Mouse (Mus musculus) neural tube, embryonic 11.5 days (tissue): ENCODE data around the gene Eme1. TPM values are rescaled to one million over a fixed set of nuclear protein-coding genes. Genes with fewer than 3 reads are reported as not detected.
A peak's percentile ranks its signal among the peaks of the same experiment; 100 is the strongest.

Experiments
- ATAC-seq: fragments of 200-750 bp; cut with Nextera tagmentation; 2 replicates; pipeline ENCODE4 v1.8.0; 2017; ENCODE audit warnings: moderate number of reproducible peaks, mild to moderate bottlenecking, moderate TSS enrichment, moderate library complexity; ENCODE audit not compliant: insufficient read depth, low FRiP score, low TSS enrichment
- DNase-seq: peaks from one replicate; pipeline ENCODE4 v3.0.0-alpha.2; 2015; ENCODE audit warnings: low spot score
- H3K27ac ChIP-seq: fragments of 300-500 bp; sonication (generic); 2 replicates; pipeline ENCODE4 v1.5.1; 2014; ENCODE audit warnings: low read depth, mild to moderate bottlenecking, low read length
- H3K27me3 ChIP-seq: fragments of 300-500 bp; sonication (generic); 2 replicates; pipeline ENCODE4 v1.6.1; 2014; ENCODE audit warnings: mild to moderate bottlenecking, low read length, mixed read lengths; ENCODE audit not compliant: control insufficient read depth, insufficient read depth
- H3K36me3 ChIP-seq: fragments of 300-500 bp; sonication (generic); 2 replicates; pipeline ENCODE4 v1.6.1; 2014; ENCODE audit warnings: mild to moderate bottlenecking, low read length, moderate library complexity, mixed read lengths; ENCODE audit not compliant: control insufficient read depth, insufficient read depth
- H3K4me1 ChIP-seq: fragments of 300-500 bp; sonication (generic); 2 replicates; pipeline ENCODE4 v1.6.1; 2014; ENCODE audit warnings: low read length, mixed read lengths; ENCODE audit not compliant: control insufficient read depth, insufficient read depth
- H3K4me2 ChIP-seq: fragments of 300-500 bp; sonication (generic); 2 replicates; pipeline ENCODE4 v1.6.1; 2014; ENCODE audit warnings: low read depth, mild to moderate bottlenecking, moderate library complexity
- H3K4me3 ChIP-seq: fragments of 300-500 bp; sonication (generic); 2 replicates; pipeline ENCODE4 v1.5.1; 2014; ENCODE audit warnings: low read depth, low read length
- H3K9ac ChIP-seq: fragments of 300-500 bp; sonication (generic); 2 replicates; pipeline ENCODE4 v1.6.1; 2014; ENCODE audit warnings: mild to moderate bottlenecking, low read length
- H3K9me3 ChIP-seq: fragments of 300-500 bp; sonication (generic); 2 replicates; pipeline ENCODE4 v1.6.1; 2016; ENCODE audit warnings: low read length; ENCODE audit not compliant: control insufficient read depth
- WGBS: fragments of 180-500 bp; shearing (Covaris S2); extraction: QIAGEN DNeasy Blood & Tissue Kit; methylation state at CpG from one replicate; pipeline ENCODE4 v1.1.7; 2014; 5-methylcytosine and 5-hydroxymethylcytosine counted together
- polyA plus RNA-seq: library from polyadenylated mRNA; unstranded; fragments of >200 nt; fragmentation: Nextera tagmentation; extraction: Ambion mirVana; gene quantifications from 2 replicates; pipeline ENCODE4 v1.2.1, GENCODE M21; 2014

Gene Eme1
- polyA plus RNA-seq, 1 experiment from 2014 or later, result 39.8 TPM

- no peak overlapping the region for H3K4me3 ChIP-seq
- H3K9me3 ChIP-seq, result no peaks in the 10 kb centered on the region
- H3K9ac ChIP-seq, result no peak overlapping the region
- WGBS, result 96% methylated on average over 5 of the region's 5 CpGs
- H3K4me2 ChIP-seq, result no peak overlapping the region
- ATAC-seq (no peak), DNase-seq (no peak)
- H3K27ac ChIP-seq, result no peak overlapping the region
- H3K27me3 ChIP-seq, result no peaks in the 10 kb centered on the region
- H3K4me1 ChIP-seq, result 0 out of 2 replicates have a peak, but pooled peaks cover 2% of the 10 kb centered on the region
- H3K36me3 ChIP-seq, result peaks cover 13% of the 10 kb centered on the region
Measured at GRCm38 (mm10) chr11:94631969-94632368, 21.8 kb downstream of the Eme1 start.

GRCm38 (mm10) chr11:94630199-94631011 lies 23.4 kb downstream of the Eme1 start:
- Histone ChIP-seq H3K9me3 (no peaks in the 10 kb centered on the region), H3K27me3 (no peaks in the 10 kb centered on the region), H3K4me2 (peak overlapping the region; percentile 84), H3K36me3 (0 out of 2 replicates have a peak, but pooled peaks cover 9% of the 10 kb centered on the region), H3K27ac (peak overlapping the region; percentile 11; the same call in 1 of the 2 replicates), H3K9ac (peak overlapping the region; percentile 77), H3K4me1 (0 out of 2 replicates have a peak, but pooled peaks cover 2% of the 10 kb centered on the region), H3K4me3 (peak overlapping the region; percentile 87)
- no peak for ATAC-seq
- peak; percentile 38 for DNase-seq
- 17% methylated on average over 26 of the region's 26 CpGs for WGBS

DNA sequence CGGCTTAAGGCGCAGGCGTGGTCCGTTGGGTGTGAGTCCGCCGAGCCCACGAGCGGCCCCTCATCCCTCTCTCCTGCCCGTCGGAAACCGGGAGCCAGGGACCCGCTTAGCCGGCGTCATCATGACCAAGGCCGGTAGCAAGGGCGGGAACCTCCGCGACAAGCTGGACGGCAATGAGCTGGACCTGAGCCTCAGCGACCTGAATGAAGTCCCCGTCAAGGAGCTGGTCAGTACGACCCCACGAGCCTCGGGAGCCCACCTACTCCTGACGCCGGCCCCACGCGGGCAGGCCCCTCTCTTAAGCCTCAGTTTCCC lies 23.9 kb downstream of the Eme1 start:
- WGBS, result 0% methylated on average over 25 of the region's 28 CpGs

GRCm38 (mm10) chr11:94629199-94629883 lies 24.4 kb downstream of the Eme1 start, which contains the start of gene Lrrc59:
TSS of gene Lrrc59 (plus strand) at chr11:94629767.
- peak within 1 kb of the TSS; percentile 77 for H3K9ac ChIP-seq
- H3K4me1 ChIP-seq, result 0 out of 2 replicates have a peak, but pooled peaks cover 2% of the 10 kb centered on the region
- H3K4me2 ChIP-seq, result peak within 1 kb of the TSS; percentile 84
- H3K9me3 ChIP-seq, result no peaks in the 10 kb centered on the region
- 7% methylated on average over 40 of the region's 41 CpGs for WGBS
- ATAC-seq, result peak; percentile 90
- H3K4me3 ChIP-seq, result peak within 1 kb of the TSS; percentile 87
- peak within 1 kb of the TSS; percentile 11; the same call in 1 of the 2 replicates for H3K27ac ChIP-seq
- H3K27me3 ChIP-seq, result no peaks in the 10 kb centered on the region
- DNase-seq, result peak; percentile 96
- H3K36me3 ChIP-seq, result 0 out of 2 replicates have a peak, but pooled peaks cover 7% of the 10 kb centered on the region

More for the DNA sequence above, 23.9 kb downstream of the Eme1 start:
- Histone ChIP-seq H3K9ac (peak overlapping the region; percentile 77), H3K27ac (peak overlapping the region; percentile 11; the same call in 1 of the 2 replicates), H3K4me3 (peak overlapping the region; percentile 87), H3K4me2 (peak overlapping the region; percentile 84), H3K27me3 (no peaks in the 10 kb centered on the region), H3K4me1 (0 out of 2 replicates have a peak, but pooled peaks cover 2% of the 10 kb centered on the region), H3K36me3 (0 out of 2 replicates have a peak, but pooled peaks cover 9% of the 10 kb centered on the region), H3K9me3 (no peaks in the 10 kb centered on the region)
- DNase-seq, result no peak
- ATAC-seq, result peak; percentile 45; the same call in 1 of the 2 replicates

DNA sequence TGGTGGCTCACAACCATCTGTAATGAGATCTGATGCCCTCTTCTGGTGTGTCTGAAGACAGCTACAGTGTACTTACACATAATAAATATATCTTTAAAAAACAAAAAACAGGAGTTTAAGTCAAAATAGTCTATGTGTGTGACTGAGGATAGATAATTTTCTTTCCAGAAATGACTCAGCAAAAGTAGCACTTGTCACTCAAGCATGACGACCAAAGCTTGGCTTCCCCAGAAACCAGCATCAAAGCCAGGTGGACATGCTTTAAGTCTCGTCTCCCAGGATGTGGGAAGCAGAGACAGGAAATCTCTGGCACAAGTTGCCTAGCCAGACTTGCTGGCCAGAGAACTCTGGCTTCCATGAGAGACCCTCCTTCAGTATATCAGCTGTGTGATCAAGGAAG lies 31.6 kb downstream of the Eme1 start:
- Histone ChIP-seq H3K9me3 (no peaks in the 10 kb centered on the region), H3K9ac (no peak overlapping the region), H3K4me1 (no peaks in the 10 kb centered on the region), H3K27ac (no peak overlapping the region), H3K27me3 (no peaks in the 10 kb centered on the region), H3K4me3 (no peak overlapping the region), H3K4me2 (no peak overlapping the region), H3K36me3 (no peaks in the 10 kb centered on the region)
- WGBS, result 96% methylated on average over 2 of the region's 2 CpGs
- no peak for DNase-seq
- ATAC-seq, result no peak

DNA sequence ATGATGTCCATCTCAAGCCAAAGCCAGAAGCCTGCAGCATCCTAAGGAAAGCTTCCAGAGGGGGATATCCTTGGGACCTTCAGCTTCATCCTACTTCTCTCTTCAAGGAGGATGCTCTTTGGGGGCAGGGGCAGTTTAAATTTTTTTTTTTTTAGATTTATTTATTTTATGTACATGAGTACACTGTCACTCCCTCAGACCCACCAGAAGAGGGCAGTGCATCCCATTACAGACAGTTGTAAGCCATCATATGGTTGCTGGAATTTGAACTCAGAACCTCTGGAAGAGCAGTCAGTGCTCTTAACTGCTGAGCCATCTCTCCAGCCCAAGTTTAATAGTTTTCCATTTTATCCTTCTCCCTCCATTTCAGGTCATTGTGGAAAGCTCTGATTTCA lies 32.3 kb downstream of the Eme1 start:
- no peak overlapping the region for H3K4me2 ChIP-seq
- H3K9ac ChIP-seq, result no peak overlapping the region
- ATAC-seq (no peak), DNase-seq (no peak)
- no peaks in the 10 kb centered on the region for H3K4me1 ChIP-seq
- no peak overlapping the region for H3K4me3 ChIP-seq
- H3K27ac ChIP-seq, result no peak overlapping the region
- no peaks in the 10 kb centered on the region for H3K9me3 ChIP-seq
- no peaks in the 10 kb centered on the region for H3K27me3 ChIP-seq
- H3K36me3 ChIP-seq, result no peaks in the 10 kb centered on the region

DNA sequence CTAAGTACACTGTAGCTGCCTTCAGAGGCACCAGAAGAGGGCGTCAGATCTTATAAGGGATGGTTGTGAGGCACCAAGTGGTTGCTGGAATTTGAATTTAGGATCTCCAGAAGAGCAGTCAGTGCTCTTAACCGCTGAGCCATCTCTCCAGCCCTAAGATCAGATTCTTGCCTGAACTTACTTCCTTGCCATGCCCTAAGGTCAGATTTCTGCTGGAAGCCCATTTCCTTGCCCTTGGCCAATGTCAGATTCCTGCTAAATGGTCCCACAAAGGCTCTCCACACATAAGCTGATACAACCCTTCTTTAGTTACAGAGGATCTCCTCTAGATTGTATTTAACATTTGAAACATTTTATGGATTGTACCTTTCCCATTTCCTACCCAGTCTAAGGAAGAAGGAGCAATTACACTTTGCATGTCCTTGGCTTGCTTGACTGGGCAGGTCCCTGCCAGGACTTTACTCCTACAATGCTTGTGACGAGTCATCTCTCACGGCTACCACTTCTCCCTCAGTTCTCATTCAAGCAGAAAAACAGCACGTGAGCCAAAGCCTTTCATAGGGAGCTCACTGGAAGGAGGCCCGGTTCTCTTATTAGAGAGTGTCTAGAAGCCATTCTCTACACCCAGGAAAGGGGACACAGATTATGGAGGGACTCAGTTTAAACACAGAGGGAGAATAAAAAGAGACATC lies 32.9 kb downstream of the Eme1 start:
- no peak for ATAC-seq
- no peaks in the 10 kb centered on the region for H3K9me3 ChIP-seq

DNA sequence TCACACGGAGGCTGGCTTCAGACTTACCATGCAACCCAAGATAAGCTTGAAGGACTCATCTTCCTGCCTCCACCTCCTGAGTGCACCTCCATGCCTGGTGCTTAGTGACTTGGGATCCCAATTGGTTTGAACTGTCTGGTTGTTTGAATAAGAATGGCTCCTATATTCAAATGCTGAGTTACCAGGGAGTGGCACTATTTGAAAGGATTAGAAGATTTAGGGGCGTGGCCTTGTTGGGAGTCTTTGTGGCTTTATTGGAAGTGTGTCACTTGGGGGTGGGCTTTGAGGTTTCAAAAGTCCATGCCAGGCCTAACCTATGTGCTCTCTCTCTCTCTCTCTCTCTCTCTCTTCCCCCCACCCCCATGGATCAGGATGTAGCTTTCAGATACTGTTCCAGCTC lies 36.1 kb downstream of the Eme1 start:
- no peak overlapping the region for H3K27ac ChIP-seq
- no peak for ATAC-seq
- no peak for DNase-seq
- H3K4me1 ChIP-seq, result no peaks in the 10 kb centered on the region
- 93% methylated on average over 2 of the region's 2 CpGs for WGBS
- H3K4me2 ChIP-seq, result no peak overlapping the region
- no peaks in the 10 kb centered on the region for H3K9me3 ChIP-seq
- no peaks in the 10 kb centered on the region for H3K36me3 ChIP-seq
- no peaks in the 10 kb centered on the region for H3K27me3 ChIP-seq
- H3K9ac ChIP-seq, result no peak overlapping the region
- no peak overlapping the region for H3K4me3 ChIP-seq

More for the DNA sequence above, 32.9 kb downstream of the Eme1 start:
- H3K27ac ChIP-seq, result no peak overlapping the region
- DNase-seq, result no peak
- no peaks in the 10 kb centered on the region for H3K36me3 ChIP-seq
- H3K9ac ChIP-seq, result no peak overlapping the region
- H3K4me3 ChIP-seq, result no peak overlapping the region
- no peaks in the 10 kb centered on the region for H3K4me1 ChIP-seq
- H3K27me3 ChIP-seq, result no peaks in the 10 kb centered on the region
- WGBS, result 63% methylated on average over 6 of the region's 6 CpGs
- no peak overlapping the region for H3K4me2 ChIP-seq
